Mouse (Mus musculus) ES-Bruce4 (cell line): Measurements from ENCODE around the gene Il12rb1. TPM values are rescaled to one million over a fixed set of nuclear protein-coding genes. Genes with fewer than 3 reads are reported as not detected.

Experiments
- H3K27ac ChIP-seq: 2 replicates; pipeline ENCODE4 v1.5.1; 2012; ENCODE audit warnings: low read length, inconsistent platforms; ENCODE audit not compliant: insufficient read depth
- H3K27me3 ChIP-seq: 2 replicates; pipeline ENCODE4 v1.6.1; 2012; ENCODE audit warnings: mild to moderate bottlenecking, low read length, inconsistent platforms; ENCODE audit not compliant: control insufficient read depth, poor library complexity, insufficient read depth, severe bottlenecking
- H3K36me3 ChIP-seq: 2 replicates; pipeline ENCODE4 v1.6.1; 2012; ENCODE audit warnings: inconsistent platforms, mild to moderate bottlenecking, low read length, moderate library complexity; ENCODE audit not compliant: control insufficient read depth, poor library complexity, insufficient read depth, severe bottlenecking
- H3K4me1 ChIP-seq: one replicate; pipeline ENCODE4 v1.8.1; 2011; ENCODE audit warnings: low read length; ENCODE audit not compliant: control insufficient read depth, insufficient read depth
- H3K4me3 ChIP-seq: 2 replicates; pipeline ENCODE4 v1.5.1; 2011; ENCODE audit warnings: low read depth, mild to moderate bottlenecking, low read length
- H3K9ac ChIP-seq: 2 replicates; pipeline ENCODE4 v1.6.1; 2012; ENCODE audit warnings: low read depth, mild to moderate bottlenecking, inconsistent platforms; ENCODE audit not compliant: poor library complexity, severe bottlenecking
- H3K9me3 ChIP-seq: replicated peaks from 2 replicates; pipeline ENCODE4 v1.6.1; 2012; ENCODE audit warnings: mild to moderate bottlenecking, low read length, inconsistent platforms; ENCODE audit not compliant: control insufficient read depth, poor library complexity, insufficient read depth, severe bottlenecking
- CTCF ChIP-seq: IDR thresholded peaks from one replicate; pipeline ENCODE4 v1.8.1; 2011; ENCODE audit warnings: low read depth, low read length
- EP300 ChIP-seq: IDR thresholded peaks from 2 replicates; pipeline ENCODE4 v1.6.1; 2011; ENCODE audit warnings: low read depth, low read length; ENCODE audit not compliant: insufficient read depth
- POLR2A ChIP-seq: IDR thresholded peaks from one replicate; pipeline ENCODE4 v1.8.1; 2011; ENCODE audit warnings: low read length; ENCODE audit not compliant: insufficient read depth
- polyA plus RNA-seq: library from polyadenylated mRNA; stranded (reverse); fragments of >200 nt; gene quantifications from 2 replicates; pipeline ENCODE4 v1.2.4, GENCODE M21; 2011; ENCODE audit warnings: low read depth; ENCODE audit not compliant: missing spikeins, insufficient read depth, insufficient read length

Gene Il12rb1
- polyA plus RNA-seq, 1 experiment: 2.0 TPM

- Histone ChIP-seq H3K9ac (peak overlapping the region; percentile 54), H3K27me3 (no peaks in the 10 kb centered on the region), H3K4me3 (peak overlapping the region; percentile 49), H3K27ac (peak overlapping the region; percentile 14; the same call in 1 of the 2 replicates), H3K4me1 (peaks cover 4% of the 10 kb centered on the region), H3K9me3 (no peaks in the 10 kb centered on the region), H3K36me3 (peaks cover 7% of the 10 kb centered on the region)
- TF ChIP-seq POLR2A: no peak
- TF ChIP-seq CTCF: no peak
- TF ChIP-seq EP300: no peak
These were observed 39.9 kb upstream of the Il12rb1 start for GRCm38 (mm10) chr8:70768231-70768776.

- Histone ChIP-seq H3K9me3 (no peaks in the 10 kb centered on the region), H3K4me1 (peaks cover 4% of the 10 kb centered on the region), H3K36me3 (peaks cover 2% of the 10 kb centered on the region), H3K4me3 (peak overlapping the region; percentile 49), H3K27ac (peak overlapping the region; percentile 14; the same call in 1 of the 2 replicates), H3K27me3 (no peaks in the 10 kb centered on the region), H3K9ac (peak overlapping the region; percentile 54)
- no peak for TF ChIP-seq CTCF
- TF ChIP-seq EP300: no peak
- TF ChIP-seq POLR2A: no peak
These were observed 39.3 kb upstream of the Il12rb1 start for GRCm38 (mm10) chr8:70768956-70769355.

- no peak for TF ChIP-seq EP300
- TF ChIP-seq CTCF: no peak
- no peak for TF ChIP-seq POLR2A
- Histone ChIP-seq H3K4me3 (peak overlapping the region; percentile 49), H3K9ac (peak overlapping the region; percentile 54), H3K9me3 (no peaks in the 10 kb centered on the region), H3K36me3 (no peaks in the 10 kb centered on the region; the same call in 1 of the 2 replicates), H3K27ac (peak overlapping the region; percentile 14; the same call in 1 of the 2 replicates), H3K27me3 (no peaks in the 10 kb centered on the region), H3K4me1 (peaks cover 4% of the 10 kb centered on the region)
These were observed 38.9 kb upstream of the Il12rb1 start for GRCm38 (mm10) chr8:70769359-70769758.

GRCm38 (mm10) chr8:70769858-70770257, 38.4 kb upstream of the Il12rb1 start:
- Histone ChIP-seq H3K27ac (no peak overlapping the region), H3K9me3 (no peaks in the 10 kb centered on the region), H3K4me3 (0 out of 2 replicates have a peak overlapping the region, but pooled peaks have one; percentile 0), H3K4me1 (peaks cover 4% of the 10 kb centered on the region), H3K36me3 (no peaks in the 10 kb centered on the region), H3K27me3 (no peaks in the 10 kb centered on the region), H3K9ac (no peak overlapping the region)
- TF ChIP-seq POLR2A: no peak
- TF ChIP-seq EP300: no peak
- no peak for TF ChIP-seq CTCF

GRCm38 (mm10) chr8:70770748-70771147, 37.5 kb upstream of the Il12rb1 start:
- TF ChIP-seq POLR2A (no peak), CTCF (no peak), EP300 (no peak)
- H3K36me3 ChIP-seq: no peaks in the 10 kb centered on the region
- peaks cover 4% of the 10 kb centered on the region for H3K4me1 ChIP-seq
- no peak overlapping the region for H3K4me3 ChIP-seq
- no peaks in the 10 kb centered on the region for H3K9me3 ChIP-seq
- no peak overlapping the region for H3K27ac ChIP-seq
- H3K27me3 ChIP-seq: no peaks in the 10 kb centered on the region
- no peak overlapping the region for H3K9ac ChIP-seq

- no peaks in the 10 kb centered on the region for H3K27me3 ChIP-seq
- H3K9ac ChIP-seq: no peak overlapping the region
- no peak overlapping the region for H3K4me3 ChIP-seq
- no peaks in the 10 kb centered on the region for H3K9me3 ChIP-seq
- no peak overlapping the region for H3K27ac ChIP-seq
- peaks cover 4% of the 10 kb centered on the region for H3K4me1 ChIP-seq
- TF ChIP-seq EP300 (no peak), CTCF (no peak), POLR2A (no peak)
- H3K36me3 ChIP-seq: no peaks in the 10 kb centered on the region
These were observed 37.0 kb upstream of the Il12rb1 start for GRCm38 (mm10) chr8:70771217-70771616.
